Mouse (Mus musculus): ENCODE measurements at regions not wholly inside any gene's neighbourhood (a gene's known extent, or its start where the extent isn't known, plus 50 kb on each side); places are given as distances from the start of the nearest gene placed in this dataset.

GRCm38 (mm10) chr8:33108914-33109313, 319.6 kb upstream of the 5930422O12Rik start:
- no peak for DNase-seq (ENCODE audit: low spot score)

GRCm38 (mm10) chr8:33115271-33116236, 313.0 kb upstream of the 5930422O12Rik start:
- DNase-seq (ENCODE audit: low spot score): no peak

- no peak for DNase-seq (ENCODE audit: low spot score)
Measured at GRCm38 (mm10) chr8:33123061-33123587, 305.4 kb upstream of the 5930422O12Rik start.

- DNase-seq (ENCODE audit: low spot score): no peak
Measured at GRCm38 (mm10) chr8:33126981-33127380, 301.5 kb upstream of the 5930422O12Rik start.

GRCm38 (mm10) chr8:33138874-33139273, 289.6 kb upstream of the 5930422O12Rik start:
- DNase-seq (ENCODE audit: low spot score): no peak

- DNase-seq (ENCODE audit: low spot score): no peak
Measured at GRCm38 (mm10) chr8:33139850-33140249, 288.7 kb upstream of the 5930422O12Rik start.

- DNase-seq (ENCODE audit: low spot score): no peak
Measured at GRCm38 (mm10) chr8:33177642-33178041, 250.9 kb upstream of the 5930422O12Rik start.

GRCm38 (mm10) chr8:33183029-33183428, 245.5 kb upstream of the 5930422O12Rik start:
- DNase-seq (ENCODE audit: low spot score): no peak

Data from testis, postnatal 10 days (tissue).